ENCODE assay signal across 8 mouse cellular contexts in the genomic region with DNA sequence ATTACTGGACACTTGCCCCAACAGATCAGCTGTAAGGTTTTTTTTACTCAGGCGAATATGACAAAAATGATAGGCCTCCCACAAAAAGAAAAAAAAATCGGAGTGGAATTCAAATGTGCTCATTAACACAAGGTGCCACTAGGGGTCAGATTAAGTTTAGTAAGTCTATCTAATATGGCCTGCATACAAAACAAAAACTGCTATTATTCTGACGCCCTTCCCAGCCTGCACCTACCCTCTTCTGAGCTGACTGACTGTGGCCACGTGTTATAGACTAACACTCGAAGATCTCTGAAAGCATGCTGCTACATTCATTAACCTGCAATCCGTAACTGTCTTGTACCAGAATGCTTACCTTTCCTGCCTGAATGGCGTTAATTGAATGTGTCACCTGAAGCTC.
A peak's percentile ranks its signal among the peaks of the same experiment; 100 is the strongest.
DNase-seq lines count a peak whose midpoint lies in the region; ATAC-seq and TF ChIP-seq lines count a peak whose summit lies in the region.

No protein-coding gene starts in this region.

- no peaks in the 10 kb centered on the region for H3K27me3 ChIP-seq in kidney, embryonic 14.5 days (ENCODE audit: control insufficient read depth, insufficient read depth, low read length)
- no peaks in the 10 kb centered on the region; the same call in 1 of the 2 replicates for H3K27me3 ChIP-seq in ES-Bruce4 (ENCODE audit: control insufficient read depth, insufficient read depth, low read length, poor library complexity, severe bottlenecking)
- H3K27me3 ChIP-seq in forebrain, embryonic 14.5 days (replicated peaks; ENCODE audit: control insufficient read depth, insufficient read depth, low read length) = no peaks in the 10 kb centered on the region
- no peaks in the 10 kb centered on the region for H3K27me3 ChIP-seq in midbrain, embryonic 14.5 days (ENCODE audit: control insufficient read depth, insufficient read depth, low read length)
- no peaks in the 10 kb centered on the region for H3K27me3 ChIP-seq in heart, embryonic 10.5 days (ENCODE audit: insufficient read depth, poor library complexity, severe bottlenecking)

- 49% methylated on average over 7 of the region's 7 CpGs for WGBS in kidney, embryonic 14.5 days
- 46% methylated on average over 7 of the region's 7 CpGs for WGBS in forebrain, embryonic 14.5 days
- 42% methylated on average over 7 of the region's 7 CpGs for WGBS in midbrain, embryonic 14.5 days
- 60% methylated on average over 7 of the region's 7 CpGs for WGBS in heart, embryonic 10.5 days

- no peaks in the 10 kb centered on the region for H3K9me3 ChIP-seq in kidney, embryonic 14.5 days (ENCODE audit: control insufficient read depth, low read length)
- H3K9me3 ChIP-seq in ES-Bruce4 (replicated peaks; ENCODE audit: control insufficient read depth, insufficient read depth, low read length, poor library complexity, severe bottlenecking) = no peaks in the 10 kb centered on the region
- H3K9me3 ChIP-seq in forebrain, embryonic 14.5 days (replicated peaks; ENCODE audit: control insufficient read depth, low read length) = no peaks in the 10 kb centered on the region
- H3K9me3 ChIP-seq in midbrain, embryonic 14.5 days (ENCODE audit: control insufficient read depth, low read length) = no peaks in the 10 kb centered on the region
- no peaks in the 10 kb centered on the region for H3K9me3 ChIP-seq in heart, embryonic 10.5 days

- no peak for TF ChIP-seq POLR2A in ES-Bruce4 (IDR thresholded peaks at IDR 0.05; ENCODE audit: insufficient read depth, low read length)

- no peaks in the 10 kb centered on the region for H3K36me3 ChIP-seq in kidney, embryonic 14.5 days (ENCODE audit: control insufficient read depth, insufficient read depth, low read length)
- no peaks in the 10 kb centered on the region for H3K36me3 ChIP-seq in ES-Bruce4 (ENCODE audit: control insufficient read depth, insufficient read depth, low read length, poor library complexity, severe bottlenecking)
- no peaks in the 10 kb centered on the region for H3K36me3 ChIP-seq in forebrain, embryonic 14.5 days (ENCODE audit: control insufficient read depth, insufficient read depth, low read length)
- H3K36me3 ChIP-seq in midbrain, embryonic 14.5 days (ENCODE audit: control insufficient read depth, insufficient read depth, low read length) = no peaks in the 10 kb centered on the region
- no peaks in the 10 kb centered on the region for H3K36me3 ChIP-seq in heart, embryonic 10.5 days

- no peak for TF ChIP-seq EP300 in ES-Bruce4 (IDR thresholded peaks at IDR 0.05; ENCODE audit: insufficient read depth, low read depth, low read length)

- 0 out of 2 replicates have a peak, but pooled peaks cover 2% of the 10 kb centered on the region for H3K4me1 ChIP-seq in kidney, embryonic 14.5 days (ENCODE audit: control insufficient read depth, insufficient read depth, low read length)
- H3K4me1 ChIP-seq in ES-Bruce4 (ENCODE audit: control insufficient read depth, insufficient read depth, low read length) = no peaks in the 10 kb centered on the region
- H3K4me1 ChIP-seq in forebrain, embryonic 14.5 days (ENCODE audit: control insufficient read depth, insufficient read depth, low read length) = no peaks in the 10 kb centered on the region
- no peaks in the 10 kb centered on the region for H3K4me1 ChIP-seq in midbrain, embryonic 14.5 days (ENCODE audit: control insufficient read depth, insufficient read depth, low read length)
- H3K4me1 ChIP-seq in heart, embryonic 10.5 days = no peaks in the 10 kb centered on the region

- no peak overlapping the region for H3K27ac ChIP-seq in kidney, embryonic 14.5 days (ENCODE audit: low read depth, low read length)
- no peak overlapping the region for H3K27ac ChIP-seq in ES-Bruce4 (ENCODE audit: insufficient read depth, low read length)
- no peak overlapping the region for H3K27ac ChIP-seq in forebrain, embryonic 14.5 days (ENCODE audit: low read depth, low read length)
- H3K27ac ChIP-seq in midbrain, embryonic 14.5 days (replicated peaks; ENCODE audit: low read depth, low read length) = no peak overlapping the region
- H3K27ac ChIP-seq in heart, embryonic 10.5 days = no peak overlapping the region

- no peak overlapping the region for H3K4me3 ChIP-seq in kidney, embryonic 14.5 days (ENCODE audit: low read length)
- H3K4me3 ChIP-seq in ES-Bruce4 (ENCODE audit: low read depth, low read length) = no peak overlapping the region
- no peak overlapping the region for H3K4me3 ChIP-seq in forebrain, embryonic 14.5 days (ENCODE audit: low read depth, low read length)
- no peak overlapping the region for H3K4me3 ChIP-seq in midbrain, embryonic 14.5 days (replicated peaks; ENCODE audit: low read depth, low read length)
- no peak overlapping the region for H3K4me3 ChIP-seq in heart, embryonic 10.5 days

- H3K4me2 ChIP-seq in kidney, embryonic 14.5 days (replicated peaks; ENCODE audit: low read depth, low read length) = no peak overlapping the region
- H3K4me2 ChIP-seq in forebrain, embryonic 14.5 days (ENCODE audit: low read length) = no peak overlapping the region
- 0 out of 2 replicates have a peak overlapping the region, but pooled peaks have one; percentile 12 for H3K4me2 ChIP-seq in midbrain, embryonic 14.5 days (ENCODE audit: low read length)

- H3K9ac ChIP-seq in kidney, embryonic 14.5 days (ENCODE audit: low read depth, low read length) = no peak overlapping the region
- H3K9ac ChIP-seq in ES-Bruce4 (ENCODE audit: low read depth, poor library complexity, severe bottlenecking) = no peak overlapping the region
- H3K9ac ChIP-seq in forebrain, embryonic 14.5 days (ENCODE audit: low read length) = no peak overlapping the region
- H3K9ac ChIP-seq in midbrain, embryonic 14.5 days (replicated peaks; ENCODE audit: low read length) = no peak overlapping the region

- peak; percentile 1 for TF ChIP-seq CTCF in ES-Bruce4 (IDR thresholded peaks at IDR 0.05; ENCODE audit: low read depth, low read length)

- DNase-seq in kidney, adult 18-20 months = no peak
- peak; percentile 69 for DNase-seq in forebrain, embryonic 14.5 days (ENCODE audit: low spot score)
- peak; percentile 76 for DNase-seq in midbrain, embryonic 14.5 days
- DNase-seq in gastrocnemius, postnatal 10 days = no peak
- DNase-seq in heart, postnatal 4 days = no peak
- DNase-seq in heart, embryonic 10.5 days (ENCODE audit: low spot score) = no peak

- peak; percentile 86 for ATAC-seq in kidney, embryonic 14.5 days (ENCODE audit: low FRiP score, low TSS enrichment)
- ATAC-seq in forebrain, embryonic 14.5 days = peak; percentile 64; the same call in 1 of the 2 replicates
- peak; percentile 62 for ATAC-seq in midbrain, embryonic 14.5 days (ENCODE audit: low FRiP score, low TSS enrichment)

Comparison
In these comparisons a context has a peak if more than half of its experiments do, and no peak if none do; other contexts are left out.
1. DNase-seq: peak in forebrain, embryonic 14.5 days (single experiment) and midbrain, embryonic 14.5 days (single experiment); none in kidney, adult 18-20 months (single experiment), gastrocnemius, postnatal 10 days (single experiment), heart, postnatal 4 days (single experiment) and heart, embryonic 10.5 days (single experiment).
2. Peak in every context shown above with its lines, with median percentiles within 50 percentile points of each other: ATAC-seq.